Mouse (Mus musculus) liver, postnatal 0 days (tissue): ENCODE results near the gene Mpig6b. TPM values are rescaled to one million over a fixed set of nuclear protein-coding genes. Genes with fewer than 3 reads are reported as not detected.
A peak's percentile ranks its signal among the peaks of the same experiment; 100 is the strongest.

ENCODE experiments used
- ATAC-seq: fragments of 200-750 bp; cut with Nextera tagmentation; 2 replicates; pipeline ENCODE4 v1.8.0; 2017; ENCODE audit warnings: mild to moderate bottlenecking, moderate library complexity
- DNase-seq: peaks from one replicate; pipeline ENCODE4 v3.0.0-alpha.2; 2016
- H3K27ac ChIP-seq: fragments of 300-500 bp; sonication (generic); 2 replicates; pipeline ENCODE4 v1.5.1; 2014; ENCODE audit warnings: antibody characterized with exemption, moderate library complexity, mild to moderate bottlenecking, low read depth
- H3K27me3 ChIP-seq: fragments of 300-500 bp; sonication (generic); 2 replicates; pipeline ENCODE4 v1.6.1; 2014; ENCODE audit warnings: low read length, control low read depth, mixed read lengths; ENCODE audit not compliant: insufficient read depth
- H3K36me3 ChIP-seq: fragments of 300-500 bp; sonication (generic); replicated peaks from 2 replicates; pipeline ENCODE4 v1.6.1; 2014; ENCODE audit warnings: mild to moderate bottlenecking, control low read depth, low read length, moderate library complexity, mixed read lengths; ENCODE audit not compliant: insufficient read depth
- H3K4me1 ChIP-seq: fragments of 300-500 bp; sonication (generic); 2 replicates; pipeline ENCODE4 v1.6.1; 2014; ENCODE audit warnings: antibody characterized with exemption, mild to moderate bottlenecking, control low read depth; ENCODE audit not compliant: insufficient read depth
- H3K4me2 ChIP-seq: fragments of 300-500 bp; sonication (generic); 2 replicates; pipeline ENCODE4 v1.6.1; 2014; ENCODE audit warnings: low read depth, mild to moderate bottlenecking, low read length, moderate library complexity, mixed read lengths
- H3K4me3 ChIP-seq: fragments of 300-500 bp; sonication (generic); 2 replicates; pipeline ENCODE4 v1.5.1; 2014; ENCODE audit warnings: low read depth, low read length
- H3K9ac ChIP-seq: fragments of 300-500 bp; sonication (generic); replicated peaks from 2 replicates; pipeline ENCODE4 v1.6.1; 2014; ENCODE audit warnings: mild to moderate bottlenecking, moderate library complexity
- H3K9me3 ChIP-seq: fragments of 300-500 bp; sonication (generic); 2 replicates; pipeline ENCODE4 v1.6.1; 2016; ENCODE audit warnings: mild to moderate bottlenecking, control low read depth, low read length, mixed read lengths
- CTCF ChIP-seq: sonication (generic); IDR thresholded peaks from 2 replicates; pipeline ENCODE4 v1.5.1; 2016; ENCODE audit warnings: antibody characterized with exemption, low read depth
- EP300 ChIP-seq: IDR thresholded peaks from 2 replicates; pipeline ENCODE4 v1.6.1; 2016; ENCODE audit warnings: antibody characterized with exemption, low read depth, mild to moderate bottlenecking
- WGBS: fragments of 180-500 bp; shearing (Covaris S2); extraction: QIAGEN DNeasy Blood & Tissue Kit; methylation state at CpG from one replicate; pipeline ENCODE4 v1.1.7; 2014; ENCODE audit not compliant: insufficient replicate concordance; 5-methylcytosine and 5-hydroxymethylcytosine counted together
- polyA plus RNA-seq: library from polyadenylated mRNA; unstranded; fragments of >200 nt; fragmentation: Nextera tagmentation; extraction: Ambion mirVana; gene quantifications from 2 replicates; pipeline ENCODE4 v1.2.1, GENCODE M21; 2015

Mpig6b gene
- polyA plus RNA-seq, 1 experiment from 2014 or later, result 6.5 TPM

- DNase-seq, result no peak
- Histone ChIP-seq H3K9ac (0 out of 2 replicates have a peak overlapping the region, but pooled peaks have one; percentile 33), H3K9me3 (no peaks in the 10 kb centered on the region), H3K4me3 (no peak overlapping the region), H3K4me1 (peaks cover 17% of the 10 kb centered on the region), H3K36me3 (no peaks in the 10 kb centered on the region), H3K27me3 (0 out of 2 replicates have a peak, but pooled peaks cover 4% of the 10 kb centered on the region), H3K4me2 (no peak overlapping the region; the same call in 1 of the 2 replicates), H3K27ac (no peak overlapping the region; the same call in 1 of the 2 replicates)
- TF ChIP-seq EP300 (no peak), CTCF (no peak)
- no peak for ATAC-seq
- 76% methylated on average over 4 of the region's 4 CpGs for WGBS
Measured at GRCm38 (mm10) chr17:35080710-35081109, 14.7 kb upstream of the Mpig6b start.

- Histone ChIP-seq H3K4me1 (peaks cover 14% of the 10 kb centered on the region), H3K9me3 (no peaks in the 10 kb centered on the region), H3K27me3 (0 out of 2 replicates have a peak, but pooled peaks cover 4% of the 10 kb centered on the region), H3K9ac (peak overlapping the region; percentile 33; the same call in 1 of the 2 replicates), H3K36me3 (no peaks in the 10 kb centered on the region), H3K4me3 (peak overlapping the region; percentile 17; the same call in 1 of the 2 replicates), H3K27ac (peak overlapping the region; percentile 50), H3K4me2 (peak overlapping the region; percentile 51)
- no peak for TF ChIP-seq CTCF
- no peak for TF ChIP-seq EP300
- 32% methylated on average over 6 of the region's 6 CpGs for WGBS
- ATAC-seq (peak; percentile 48), DNase-seq (no peak)
Measured at GRCm38 (mm10) chr17:35080248-35080647, 14.3 kb upstream of the Mpig6b start.

GRCm38 (mm10) chr17:35079778-35080177 lies 13.8 kb upstream of the Mpig6b start:
- peak; percentile 57 for TF ChIP-seq CTCF
- TF ChIP-seq EP300, result peak; percentile 88
- Histone ChIP-seq H3K4me1 (peaks cover 14% of the 10 kb centered on the region), H3K27ac (peak overlapping the region; percentile 50), H3K36me3 (no peaks in the 10 kb centered on the region), H3K9ac (peak overlapping the region; percentile 33; the same call in 1 of the 2 replicates), H3K9me3 (no peaks in the 10 kb centered on the region), H3K4me3 (peak overlapping the region; percentile 17; the same call in 1 of the 2 replicates), H3K27me3 (0 out of 2 replicates have a peak, but pooled peaks cover 4% of the 10 kb centered on the region), H3K4me2 (peak overlapping the region; percentile 51)
- 28% methylated on average over 9 of the region's 9 CpGs for WGBS
- ATAC-seq (peak; percentile 85), DNase-seq (peak; percentile 54)

GRCm38 (mm10) chr17:35077786-35078233 lies 11.8 kb upstream of the Mpig6b start, which contains the start of gene Ly6g6d:
Ly6g6d (minus strand) TSS chr17:35078065.
- TF ChIP-seq EP300, result no peak
- TF ChIP-seq CTCF, result peak; percentile 63
- peak within 1 kb of the TSS; percentile 41; the same call in 1 of the 2 replicates for H3K27ac ChIP-seq
- H3K4me2 ChIP-seq, result peak within 1 kb of the TSS; percentile 53
- H3K36me3 ChIP-seq, result no peaks in the 10 kb centered on the region
- H3K27me3 ChIP-seq, result 0 out of 2 replicates have a peak, but pooled peaks cover 4% of the 10 kb centered on the region
- H3K9me3 ChIP-seq, result no peaks in the 10 kb centered on the region
- WGBS, result 9% methylated on average over 12 of the region's 14 CpGs
- H3K4me1 ChIP-seq, result peaks cover 14% of the 10 kb centered on the region
- H3K4me3 ChIP-seq, result 0 out of 2 replicates have a peak within 1 kb of the TSS, but pooled peaks have one; percentile 12
- DNase-seq, result peak; percentile 55
- peak within 1 kb of the TSS; percentile 22 for H3K9ac ChIP-seq
- ATAC-seq, result peak; percentile 42; the same call in 1 of the 2 replicates

- peak overlapping the region; percentile 53; the same call in 1 of the 2 replicates for H3K4me2 ChIP-seq
- no peaks in the 10 kb centered on the region for H3K36me3 ChIP-seq
- H3K9ac ChIP-seq, result no peak overlapping the region; the same call in 1 of the 2 replicates
- no peak for DNase-seq
- no peak for TF ChIP-seq CTCF
- peaks cover 14% of the 10 kb centered on the region for H3K4me1 ChIP-seq
- no peaks in the 10 kb centered on the region for H3K9me3 ChIP-seq
- WGBS, result 39% methylated on average over 2 of the region's 2 CpGs
- no peak for ATAC-seq
- 0 out of 2 replicates have a peak, but pooled peaks cover 4% of the 10 kb centered on the region for H3K27me3 ChIP-seq
- H3K27ac ChIP-seq, result peak overlapping the region; percentile 41; the same call in 1 of the 2 replicates
- 0 out of 2 replicates have a peak overlapping the region, but pooled peaks have one; percentile 12 for H3K4me3 ChIP-seq
Measured at GRCm38 (mm10) chr17:35077285-35077684, 11.3 kb upstream of the Mpig6b start.

- H3K4me3 ChIP-seq, result 0 out of 2 replicates have a peak within 1 kb of the TSS, but pooled peaks have one; percentile 12
- peak within 1 kb of the TSS; percentile 41; the same call in 1 of the 2 replicates for H3K27ac ChIP-seq
- WGBS, result 40% methylated on average over 10 of the region's 10 CpGs
- 0 out of 2 replicates have a peak, but pooled peaks cover 4% of the 10 kb centered on the region for H3K27me3 ChIP-seq
- no peak for DNase-seq
- ATAC-seq, result no peak
- H3K9ac ChIP-seq, result peak within 1 kb of the TSS; percentile 22
- peak within 1 kb of the TSS; percentile 53 for H3K4me2 ChIP-seq
- TF ChIP-seq CTCF, result no peak
- TF ChIP-seq EP300, result no peak
- peaks cover 14% of the 10 kb centered on the region for H3K4me1 ChIP-seq
- no peaks in the 10 kb centered on the region for H3K36me3 ChIP-seq
- H3K9me3 ChIP-seq, result no peaks in the 10 kb centered on the region
Measured at GRCm38 (mm10) chr17:35076507-35077176, 10.7 kb upstream of the Mpig6b start, which contains the start of gene Ly6g6e. Ly6g6e (plus strand) TSS chr17:35076902.
